Mouse (Mus musculus): ENCODE measurements around the gene Wdr46. TPM values are rescaled to one million over a fixed set of nuclear protein-coding genes. Genes with fewer than 3 reads are reported as not detected.
A peak's percentile ranks its signal among the peaks of the same experiment; 100 is the strongest.

Wdr46 gene
- total RNA-seq, 2 experiments from 2014 or later: 14.5 to 18.9 TPM

- DNase-seq (ENCODE audit: low spot score in 2 of 2): peak in 1 of 2 experiments; percentile 42
- peak overlapping the region; percentile 76 for H3K4me3 ChIP-seq
- TF ChIP-seq CTCF (conservative IDR thresholded peaks at IDR 0.05): no peak
- peak overlapping the region; percentile 92 for H3K27ac ChIP-seq
These were observed 32.0 kb upstream of the Wdr46 start for GRCm38 (mm10) chr17:33908331-33909076.

- Histone ChIP-seq H3K4me3 (peak within 1 kb of the TSS; percentile 76), H3K27ac (peak within 1 kb of the TSS; percentile 92)
- TF ChIP-seq CTCF (conservative IDR thresholded peaks at IDR 0.05): no peak
- peak; percentile 98 to 99 for DNase-seq (ENCODE audit: low spot score in 2 of 2)
These were observed 31.2 kb upstream of the Wdr46 start, which contains the start of gene Daxx for GRCm38 (mm10) chr17:33909077-33909868. Gene Daxx, plus strand, starts transcription at chr17:33909414.

GRCm38 (mm10) chr17:33909869-33910250, 30.6 kb upstream of the Wdr46 start:
- peak overlapping the region; percentile 92 for H3K27ac ChIP-seq
- no peak for TF ChIP-seq CTCF (conservative IDR thresholded peaks at IDR 0.05)
- H3K4me3 ChIP-seq: peak overlapping the region; percentile 76
- no peak for DNase-seq (ENCODE audit: low spot score in 2 of 2)

- Histone ChIP-seq H3K27ac (peak overlapping the region; percentile 92; the same call in 1 of the 2 replicates), H3K4me3 (peak overlapping the region; percentile 76)
- peak; percentile 54 for TF ChIP-seq CTCF (conservative IDR thresholded peaks at IDR 0.05)
- DNase-seq (ENCODE audit: low spot score in 2 of 2): no peak
These were observed 30.0 kb upstream of the Wdr46 start for GRCm38 (mm10) chr17:33910346-33911051.

GRCm38 (mm10) chr17:33911052-33911812, 29.2 kb upstream of the Wdr46 start:
- H3K4me3 ChIP-seq: no peak overlapping the region
- TF ChIP-seq CTCF (conservative IDR thresholded peaks at IDR 0.05): no peak
- H3K27ac ChIP-seq: no peak overlapping the region
- DNase-seq (ENCODE audit: low spot score in 2 of 2): no peak

- DNase-seq (ENCODE audit: low spot score in 2 of 2): no peak
- TF ChIP-seq CTCF (conservative IDR thresholded peaks at IDR 0.05): no peak
- no peak overlapping the region for H3K27ac ChIP-seq
- H3K4me3 ChIP-seq: no peak overlapping the region
These were observed 28.5 kb upstream of the Wdr46 start for GRCm38 (mm10) chr17:33911813-33912414.

- no peak overlapping the region for H3K27ac ChIP-seq
- H3K4me3 ChIP-seq: no peak overlapping the region
- no peak for TF ChIP-seq CTCF (conservative IDR thresholded peaks at IDR 0.05)
These were observed 27.2 kb upstream of the Wdr46 start for GRCm38 (mm10) chr17:33913264-33913663.

GRCm38 (mm10) chr17:33913905-33914304, 26.6 kb upstream of the Wdr46 start:
- no peak for DNase-seq (ENCODE audit: low spot score in 2 of 2)
- TF ChIP-seq CTCF (conservative IDR thresholded peaks at IDR 0.05): no peak
- Histone ChIP-seq H3K4me3 (no peak overlapping the region), H3K27ac (no peak overlapping the region)

More at GRCm38 (mm10) chr17:33913264-33913663, 27.2 kb upstream of the Wdr46 start:
- no peak for DNase-seq (ENCODE audit: low spot score in 2 of 2)

- peak; percentile 44 for TF ChIP-seq CTCF (conservative IDR thresholded peaks at IDR 0.05)
- H3K4me3 ChIP-seq: no peak overlapping the region; the same call in 1 of the 2 replicates
- peak overlapping the region; percentile 63; the same call in 1 of the 2 replicates for H3K27ac ChIP-seq
- DNase-seq (ENCODE audit: low spot score in 2 of 2): no peak
These were observed 25.5 kb upstream of the Wdr46 start for GRCm38 (mm10) chr17:33914969-33915391.

GRCm38 (mm10) chr17:33915671-33916250, 24.7 kb upstream of the Wdr46 start, which contains the start of the genes Tapbp and Zbtb22:
Gene Tapbp, plus strand, starts transcription at chr17:33915899.
Gene Zbtb22, plus strand, starts transcription at chr17:33915904.
- TF ChIP-seq CTCF (conservative IDR thresholded peaks at IDR 0.05): no peak

GRCm38 (mm10) chr17:33916294-33916693, 24.2 kb upstream of the Wdr46 start:
- Histone ChIP-seq H3K27ac (peak overlapping the region; percentile 63), H3K4me3 (peak overlapping the region; percentile 59)
- DNase-seq (ENCODE audit: low spot score in 2 of 2): no peak
- no peak for TF ChIP-seq CTCF (conservative IDR thresholded peaks at IDR 0.05)

More at GRCm38 (mm10) chr17:33915671-33916250, 24.7 kb upstream of the Wdr46 start, which contains the start of the genes Tapbp and Zbtb22:
- Histone ChIP-seq H3K27ac (peak within 1 kb of the TSS; percentile 63), H3K4me3 (peak within 1 kb of the TSS; percentile 59)
- peak; percentile 94 to 97 for DNase-seq (ENCODE audit: low spot score in 2 of 2)

All from layer of hippocampus, adult 2 months (tissue).